Mouse (Mus musculus) forebrain, postnatal 0 days (tissue): ENCODE measurements at regions not wholly inside any gene's neighbourhood (a gene's known extent, or its start where the extent isn't known, plus 50 kb on each side); places are given as distances from the start of the nearest gene placed in this dataset.

Source experiments
- ATAC-seq: fragments of 200-750 bp; cut with Nextera tagmentation; 2 replicates; pipeline ENCODE4 v1.8.0; 2017; ENCODE audit warnings: mild to moderate bottlenecking, moderate library complexity
- DNase-seq: peaks from one replicate; pipeline ENCODE4 v3.0.0-alpha.2; 2015
- H3K27ac ChIP-seq: fragments of 300-500 bp; sonication (generic); 2 replicates; pipeline ENCODE4 v1.5.1; 2014; ENCODE audit warnings: low read depth, mild to moderate bottlenecking, antibody characterized with exemption, low read length, moderate library complexity, mixed read lengths
- H3K27me3 ChIP-seq: fragments of 300-500 bp; sonication (generic); 2 replicates; pipeline ENCODE4 v1.6.1; 2014; ENCODE audit warnings: mild to moderate bottlenecking, low read length, mixed read lengths; ENCODE audit not compliant: insufficient read depth
- H3K36me3 ChIP-seq: fragments of 300-500 bp; sonication (generic); 2 replicates; pipeline ENCODE4 v1.6.1; 2014; ENCODE audit warnings: mild to moderate bottlenecking, moderate library complexity; ENCODE audit not compliant: insufficient read depth
- H3K4me1 ChIP-seq: fragments of 300-500 bp; sonication (generic); 2 replicates; pipeline ENCODE4 v1.6.1; 2014; ENCODE audit warnings: antibody characterized with exemption; ENCODE audit not compliant: insufficient read depth
- H3K4me2 ChIP-seq: fragments of 300-500 bp; sonication (generic); 2 replicates; pipeline ENCODE4 v1.6.1; 2014; ENCODE audit warnings: low read depth, mild to moderate bottlenecking, moderate library complexity
- H3K4me3 ChIP-seq: fragments of 300-500 bp; sonication (generic); 2 replicates; pipeline ENCODE4 v1.5.1; 2014; ENCODE audit warnings: low read depth, low read length, mixed read lengths
- H3K9ac ChIP-seq: fragments of 300-500 bp; sonication (generic); 2 replicates; pipeline ENCODE4 v1.6.1; 2014; ENCODE audit warnings: mild to moderate bottlenecking
- H3K9me3 ChIP-seq: fragments of 300-500 bp; sonication (generic); 2 replicates; pipeline ENCODE4 v1.6.1; 2016; ENCODE audit warnings: low read length
- CTCF ChIP-seq: sonication (generic); IDR thresholded peaks from 2 replicates; pipeline ENCODE4 v1.5.1; 2016; ENCODE audit warnings: antibody characterized with exemption, control low read depth, low read depth
- WGBS: fragments of 180-500 bp; shearing (Covaris S2); extraction: QIAGEN DNeasy Blood & Tissue Kit; methylation state at CpG from one replicate; pipeline ENCODE4 v1.1.7; 2014; 5-methylcytosine and 5-hydroxymethylcytosine counted together

GRCm38 (mm10) chr17:89493547-89493946 lies 293.1 kb upstream of the Fshr start:
- H3K9me3 ChIP-seq: no peaks in the 10 kb centered on the region
- H3K4me3 ChIP-seq: no peak overlapping the region
- ATAC-seq: no peak
- no peaks in the 10 kb centered on the region for H3K27me3 ChIP-seq
- no peak overlapping the region for H3K9ac ChIP-seq
- no peak overlapping the region for H3K4me2 ChIP-seq
- DNase-seq: no peak
- TF ChIP-seq CTCF: no peak
- no peaks in the 10 kb centered on the region for H3K36me3 ChIP-seq
- no peaks in the 10 kb centered on the region for H3K4me1 ChIP-seq
- WGBS: 80% methylated on average over 2 of the region's 2 CpGs
- no peak overlapping the region for H3K27ac ChIP-seq

- WGBS: 88% methylated on average over 1 of the region's 1 CpGs
- no peaks in the 10 kb centered on the region for H3K36me3 ChIP-seq
Measured at GRCm38 (mm10) chr17:89466486-89466885, 266.0 kb upstream of the Fshr start.

GRCm38 (mm10) chr17:89465883-89466282 lies 265.4 kb upstream of the Fshr start:
- 73% methylated on average over 5 of the region's 5 CpGs for WGBS
- H3K4me1 ChIP-seq: no peaks in the 10 kb centered on the region

More at GRCm38 (mm10) chr17:89466486-89466885, 266.0 kb upstream of the Fshr start:
- ATAC-seq: no peak
- Histone ChIP-seq H3K9me3 (no peaks in the 10 kb centered on the region), H3K4me2 (no peak overlapping the region), H3K27ac (no peak overlapping the region), H3K9ac (no peak overlapping the region), H3K4me1 (no peaks in the 10 kb centered on the region), H3K27me3 (no peaks in the 10 kb centered on the region), H3K4me3 (no peak overlapping the region)
- no peak for DNase-seq
- TF ChIP-seq CTCF: no peak

GRCm38 (mm10) chr17:89460438-89460837 lies 260.0 kb upstream of the Fshr start:
- no peaks in the 10 kb centered on the region for H3K4me1 ChIP-seq
- H3K9ac ChIP-seq: no peak overlapping the region
- DNase-seq (no peak), ATAC-seq (no peak)
- H3K27me3 ChIP-seq: no peaks in the 10 kb centered on the region
- no peaks in the 10 kb centered on the region for H3K9me3 ChIP-seq
- H3K27ac ChIP-seq: no peak overlapping the region
- H3K4me3 ChIP-seq: no peak overlapping the region
- TF ChIP-seq CTCF: no peak
- no peaks in the 10 kb centered on the region for H3K36me3 ChIP-seq
- H3K4me2 ChIP-seq: no peak overlapping the region
- 25% methylated on average over 5 of the region's 5 CpGs for WGBS

More at GRCm38 (mm10) chr17:89465883-89466282, 265.4 kb upstream of the Fshr start:
- ATAC-seq (no peak), DNase-seq (no peak)
- Histone ChIP-seq H3K36me3 (no peaks in the 10 kb centered on the region), H3K27ac (no peak overlapping the region), H3K4me3 (no peak overlapping the region), H3K9ac (no peak overlapping the region), H3K27me3 (no peaks in the 10 kb centered on the region), H3K4me2 (no peak overlapping the region), H3K9me3 (no peaks in the 10 kb centered on the region)
- TF ChIP-seq CTCF: no peak

- Histone ChIP-seq H3K9me3 (no peaks in the 10 kb centered on the region), H3K4me1 (no peaks in the 10 kb centered on the region), H3K27ac (no peak overlapping the region), H3K4me3 (no peak overlapping the region), H3K4me2 (no peak overlapping the region), H3K27me3 (no peaks in the 10 kb centered on the region), H3K9ac (no peak overlapping the region), H3K36me3 (no peaks in the 10 kb centered on the region)
- no peak for ATAC-seq
- DNase-seq: no peak
- WGBS: 98% methylated on average over 3 of the region's 3 CpGs
- no peak for TF ChIP-seq CTCF
Measured at GRCm38 (mm10) chr17:89454301-89454700, 253.8 kb upstream of the Fshr start.

GRCm38 (mm10) chr17:89450724-89451123 lies 250.2 kb upstream of the Fshr start:
- ATAC-seq (no peak), DNase-seq (no peak)
- no peak overlapping the region for H3K4me3 ChIP-seq
- H3K9ac ChIP-seq: no peak overlapping the region
- 79% methylated on average over 4 of the region's 4 CpGs for WGBS
- no peaks in the 10 kb centered on the region for H3K9me3 ChIP-seq
- no peak overlapping the region for H3K4me2 ChIP-seq
- H3K36me3 ChIP-seq: no peaks in the 10 kb centered on the region
- H3K27ac ChIP-seq: no peak overlapping the region
- H3K4me1 ChIP-seq: no peaks in the 10 kb centered on the region
- no peaks in the 10 kb centered on the region for H3K27me3 ChIP-seq
- TF ChIP-seq CTCF: no peak

GRCm38 (mm10) chr17:89449391-89449790 lies 248.9 kb upstream of the Fshr start:
- no peak for TF ChIP-seq CTCF
- no peaks in the 10 kb centered on the region for H3K36me3 ChIP-seq

GRCm38 (mm10) chr17:89434288-89434687 lies 233.8 kb upstream of the Fshr start:
- Histone ChIP-seq H3K4me1 (no peaks in the 10 kb centered on the region), H3K4me2 (no peak overlapping the region), H3K27me3 (no peaks in the 10 kb centered on the region), H3K27ac (no peak overlapping the region), H3K4me3 (no peak overlapping the region), H3K9me3 (no peaks in the 10 kb centered on the region), H3K9ac (no peak overlapping the region), H3K36me3 (no peaks in the 10 kb centered on the region)
- no peak for ATAC-seq
- TF ChIP-seq CTCF: no peak
- DNase-seq: no peak
- WGBS: 88% methylated on average over 4 of the region's 4 CpGs

More at GRCm38 (mm10) chr17:89449391-89449790, 248.9 kb upstream of the Fshr start:
- DNase-seq: no peak
- Histone ChIP-seq H3K4me1 (no peaks in the 10 kb centered on the region), H3K4me3 (no peak overlapping the region), H3K9me3 (no peaks in the 10 kb centered on the region), H3K9ac (no peak overlapping the region), H3K4me2 (no peak overlapping the region), H3K27ac (no peak overlapping the region), H3K27me3 (no peaks in the 10 kb centered on the region)
- no peak for ATAC-seq
